Mouse (Mus musculus): ENCODE data around the gene Pheta1.
A peak's percentile ranks its signal among the peaks of the same experiment; 100 is the strongest.
"Not testable (repeated sequence)": the region's sequence is repeated elsewhere in the genome, so short reads cannot be mapped to it uniquely, and the experiment has no call there.

Pheta1 gene

GRCm38 (mm10) chr5:121843138-121843905 is 5.5 kb upstream of the Pheta1 start:
- no peak for DNase-seq (ENCODE audit: low spot score)

- DNase-seq (ENCODE audit: low spot score) = no peak
These were observed 3.4 kb upstream of the Pheta1 start for GRCm38 (mm10) chr5:121845361-121845760.

GRCm38 (mm10) chr5:121846322-121846721 is 2.5 kb upstream of the Pheta1 start:
- no peak for DNase-seq (ENCODE audit: low spot score)

GRCm38 (mm10) chr5:121847269-121847668 is 1.5 kb upstream of the Pheta1 start:
- not testable (repeated sequence) for DNase-seq (ENCODE audit: low spot score)

- DNase-seq (ENCODE audit: low spot score) = no peak
These were observed 707 bp upstream of the Pheta1 start for GRCm38 (mm10) chr5:121848035-121848519.

GRCm38 (mm10) chr5:121849478-121850349 is 930 bp downstream of the Pheta1 start:
- no peak for DNase-seq (ENCODE audit: low spot score)

GRCm38 (mm10) chr5:121853368-121854051 is 4.7 kb downstream of the Pheta1 start:
- no peak for DNase-seq (ENCODE audit: low spot score)

GRCm38 (mm10) chr5:121854768-121855167 is 6.0 kb downstream of the Pheta1 start:
- DNase-seq (ENCODE audit: low spot score) = no peak

- no peak for DNase-seq (ENCODE audit: low spot score)
These were observed 8.0 kb downstream of the Pheta1 start for GRCm38 (mm10) chr5:121856740-121857139.

- DNase-seq (ENCODE audit: low spot score) = no peak
These were observed 9.6 kb downstream of the Pheta1 start for GRCm38 (mm10) chr5:121858427-121858826.

- no peak for DNase-seq (ENCODE audit: low spot score)
These were observed 13.2 kb downstream of the Pheta1 start for GRCm38 (mm10) chr5:121861964-121862363.

- DNase-seq (ENCODE audit: low spot score) = no peak
These were observed 15.5 kb downstream of the Pheta1 start for GRCm38 (mm10) chr5:121864330-121864729.

GRCm38 (mm10) chr5:121867963-121868362 is 19.2 kb downstream of the Pheta1 start:
- no peak for DNase-seq (ENCODE audit: low spot score)

GRCm38 (mm10) chr5:121870832-121871231 is 22.0 kb downstream of the Pheta1 start:
- no peak for DNase-seq (ENCODE audit: low spot score)

GRCm38 (mm10) chr5:121871515-121872030 is 22.8 kb downstream of the Pheta1 start:
- DNase-seq (ENCODE audit: low spot score) = no peak

- DNase-seq (ENCODE audit: low spot score) = peak; percentile 83
These were observed 23.4 kb downstream of the Pheta1 start for GRCm38 (mm10) chr5:121872158-121872557.

- no peak for DNase-seq (ENCODE audit: low spot score)
These were observed 26.3 kb downstream of the Pheta1 start for GRCm38 (mm10) chr5:121875041-121875440.

- DNase-seq (ENCODE audit: low spot score) = no peak
These were observed 28.1 kb downstream of the Pheta1 start for GRCm38 (mm10) chr5:121876901-121877300.

- no peak for DNase-seq (ENCODE audit: low spot score)
These were observed 29.9 kb downstream of the Pheta1 start for GRCm38 (mm10) chr5:121878703-121879102.

GRCm38 (mm10) chr5:121879211-121879610 is 30.4 kb downstream of the Pheta1 start:
- DNase-seq (ENCODE audit: low spot score) = no peak

GRCm38 (mm10) chr5:121883356-121883755 is 34.6 kb downstream of the Pheta1 start:
- no peak for DNase-seq (ENCODE audit: low spot score)

- DNase-seq (ENCODE audit: low spot score) = no peak
These were observed 40.6 kb downstream of the Pheta1 start for GRCm38 (mm10) chr5:121889375-121889774.
